ENCODE assay signal across 10 mouse cellular contexts in genomic region chr19:23521071-23521470, GRCm38 (mm10).
"Had no signal": no experiment of that assay in that cellular context is flagged by ENCODE, and none has a peak within 500 bp of the region (broad histone marks: within the 10 kb centered on the region; RNA-seq: fewer than 3 reads in every experiment).

No protein-coding gene starts in this region.

- H3K36me3 ChIP-seq: kidney, embryonic 15.5 days; limb, embryonic 13.5 days; midbrain, embryonic 13.5 days; neural tube, embryonic 15.5 days had no signal

- H3K9ac ChIP-seq: kidney, embryonic 15.5 days; limb, embryonic 13.5 days; liver, embryonic 14.5 days; midbrain, embryonic 13.5 days; neural tube, embryonic 15.5 days had no signal

- DNase-seq: kidney, postnatal 14 days; left cerebral cortex, postnatal 4 days; lung, adult 18-20 months; right cerebral cortex, postnatal 25 days; thymus, postnatal 4 days had no signal

- H3K27ac ChIP-seq: kidney, embryonic 15.5 days; limb, embryonic 13.5 days; liver, embryonic 14.5 days; midbrain, embryonic 13.5 days; neural tube, embryonic 15.5 days had no signal

- H3K9me3 ChIP-seq: kidney, embryonic 15.5 days; limb, embryonic 13.5 days; midbrain, embryonic 13.5 days; neural tube, embryonic 15.5 days had no signal

- H3K4me3 ChIP-seq: kidney, embryonic 15.5 days; limb, embryonic 13.5 days; midbrain, embryonic 13.5 days; neural tube, embryonic 15.5 days had no signal

- H3K4me2 ChIP-seq: kidney, embryonic 15.5 days; limb, embryonic 13.5 days; midbrain, embryonic 13.5 days; neural tube, embryonic 15.5 days had no signal

- H3K27me3 ChIP-seq: kidney, embryonic 15.5 days; limb, embryonic 13.5 days; midbrain, embryonic 13.5 days; neural tube, embryonic 15.5 days had no signal

- H3K4me1 ChIP-seq: kidney, embryonic 15.5 days; limb, embryonic 13.5 days; midbrain, embryonic 13.5 days; neural tube, embryonic 15.5 days had no signal

- ATAC-seq: midbrain, embryonic 13.5 days had no signal
